Mouse (Mus musculus): Measurements from ENCODE around the gene Lif. TPM values are rescaled to one million over a fixed set of nuclear protein-coding genes. Genes with fewer than 3 reads are reported as not detected.
A peak's percentile ranks its signal among the peaks of the same experiment; 100 is the strongest.

Gene Lif
- polyA plus RNA-seq, 2 experiments: 0.02 TPM; not detected in 1

- WGBS (ENCODE audit: insufficient replicate concordance): 59% methylated on average over 6 of the region's 6 CpGs
- H3K9ac ChIP-seq (replicated peaks): no peak overlapping the region
- TF ChIP-seq EP300 (IDR thresholded peaks at IDR 0.05; ENCODE audit: low read depth) (no peak), CTCF (IDR thresholded peaks at IDR 0.05; ENCODE audit: low read depth) (no peak)
- H3K4me3 ChIP-seq (ENCODE audit: insufficient read depth in 1 of 2, low read depth in 2 of 2, low read length in 2 of 2): no peak overlapping the region
- DNase-seq (ENCODE audit: low read depth in 3 of 3, low spot score in 3 of 3) (no peak), ATAC-seq (ENCODE audit: insufficient read depth) (no peak)
- no peak overlapping the region for H3K4me2 ChIP-seq (ENCODE audit: low read depth)
- no peaks in the 10 kb centered on the region for H3K27me3 ChIP-seq (ENCODE audit: control insufficient read depth, insufficient read depth, low read length)
- H3K4me1 ChIP-seq (replicated peaks; ENCODE audit: control insufficient read depth in 2 of 2, insufficient read depth in 2 of 2, low read length in 1 of 2): peaks cover 18 to 30% of the 10 kb centered on the region in 2 experiments
- H3K9me3 ChIP-seq (ENCODE audit: control insufficient read depth, low read length): no peaks in the 10 kb centered on the region
- H3K27ac ChIP-seq: no peak overlapping the region
- H3K36me3 ChIP-seq (replicated peaks; ENCODE audit: control insufficient read depth, insufficient read depth, low read depth): no peaks in the 10 kb centered on the region
Measured at GRCm38 (mm10) chr11:4294047-4294446, 36.7 kb downstream of the Lif start.

GRCm38 (mm10) chr11:4294495-4295351 lies 37.4 kb downstream of the Lif start:
- Histone ChIP-seq H3K36me3 (replicated peaks; ENCODE audit: control insufficient read depth, insufficient read depth, low read depth) (no peaks in the 10 kb centered on the region), H3K4me1 (replicated peaks; ENCODE audit: control insufficient read depth in 2 of 2, insufficient read depth in 2 of 2, low read length in 1 of 2) (peaks cover 18 to 30% of the 10 kb centered on the region in 2 experiments), H3K4me2 (ENCODE audit: low read depth) (no peak overlapping the region), H3K9me3 (ENCODE audit: control insufficient read depth, low read length) (no peaks in the 10 kb centered on the region), H3K9ac (replicated peaks) (no peak overlapping the region), H3K27me3 (ENCODE audit: control insufficient read depth, insufficient read depth, low read length) (no peaks in the 10 kb centered on the region), H3K4me3 (ENCODE audit: insufficient read depth in 1 of 2, low read depth in 2 of 2, low read length in 2 of 2) (no peak overlapping the region), H3K27ac (no peak overlapping the region)
- 28% methylated on average over 14 of the region's 14 CpGs for WGBS (ENCODE audit: insufficient replicate concordance)
- DNase-seq (ENCODE audit: low read depth in 3 of 3, low spot score in 3 of 3) (peak in 1 of 3 experiments; percentile 16), ATAC-seq (ENCODE audit: insufficient read depth) (no peak)
- TF ChIP-seq CTCF (IDR thresholded peaks at IDR 0.05; ENCODE audit: low read depth) (no peak), EP300 (IDR thresholded peaks at IDR 0.05; ENCODE audit: low read depth) (no peak)

DNA sequence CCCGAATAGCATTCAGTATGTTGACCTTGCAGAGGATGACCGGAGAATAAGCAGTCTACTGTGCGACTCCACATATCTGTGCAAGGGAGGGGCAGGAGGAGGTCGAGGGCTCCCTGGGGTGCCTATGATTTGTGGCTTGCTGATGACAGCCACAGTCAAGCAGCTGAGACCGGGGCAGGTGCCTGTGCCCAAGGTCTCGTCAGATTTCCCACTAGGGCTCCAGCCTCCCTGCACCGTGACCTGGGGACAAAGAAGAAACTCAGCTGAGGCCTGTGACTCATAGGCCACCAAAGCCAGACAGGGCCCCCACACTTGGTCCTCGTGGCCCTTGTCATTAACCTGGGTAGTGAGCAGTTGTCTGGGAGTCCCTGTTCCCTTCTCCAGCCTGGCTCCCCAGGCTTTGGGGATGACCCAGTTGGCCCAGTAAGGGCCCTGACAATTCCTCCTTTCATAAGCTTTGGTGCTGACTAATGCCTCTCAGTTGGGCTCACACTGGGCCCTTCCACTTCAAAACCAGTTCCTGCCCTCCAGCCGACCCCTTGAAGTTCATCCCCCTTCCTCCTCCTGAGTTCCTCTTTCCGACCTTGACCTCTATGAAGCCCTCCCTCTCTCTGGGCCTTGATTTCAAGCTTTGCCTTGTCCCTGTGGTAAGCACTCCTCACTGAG lies 39.4 kb downstream of the Lif start:
- Histone ChIP-seq H3K27me3 (ENCODE audit: control insufficient read depth, insufficient read depth, low read length) (no peaks in the 10 kb centered on the region), H3K9me3 (ENCODE audit: control insufficient read depth, low read length) (no peaks in the 10 kb centered on the region), H3K4me1 (replicated peaks; ENCODE audit: control insufficient read depth in 2 of 2, insufficient read depth in 2 of 2, low read length in 1 of 2) (peaks cover 16 to 28% of the 10 kb centered on the region in 2 experiments), H3K36me3 (replicated peaks; ENCODE audit: control insufficient read depth, insufficient read depth, low read depth) (no peaks in the 10 kb centered on the region), H3K27ac (no peak overlapping the region), H3K4me2 (ENCODE audit: low read depth) (no peak overlapping the region), H3K4me3 (ENCODE audit: insufficient read depth in 1 of 2, low read depth in 2 of 2, low read length in 2 of 2) (no peak overlapping the region), H3K9ac (replicated peaks) (no peak overlapping the region)
- 52% methylated on average over 10 of the region's 10 CpGs for WGBS (ENCODE audit: insufficient replicate concordance)
- DNase-seq (ENCODE audit: low read depth in 3 of 3, low spot score in 3 of 3) (no peak), ATAC-seq (ENCODE audit: insufficient read depth) (no peak)
- TF ChIP-seq EP300 (IDR thresholded peaks at IDR 0.05; ENCODE audit: low read depth): no peak
- TF ChIP-seq CTCF (IDR thresholded peaks at IDR 0.05; ENCODE audit: low read depth): no peak

- no peaks in the 10 kb centered on the region for H3K27me3 ChIP-seq (ENCODE audit: control insufficient read depth, insufficient read depth, low read length)
- 0 out of 2 replicates have a peak, but pooled peaks have one; percentile 45 for ATAC-seq (ENCODE audit: insufficient read depth)
- no peak overlapping the region for H3K27ac ChIP-seq
- no peak for TF ChIP-seq CTCF (IDR thresholded peaks at IDR 0.05; ENCODE audit: low read depth)
- TF ChIP-seq EP300 (IDR thresholded peaks at IDR 0.05; ENCODE audit: low read depth): no peak
- peaks cover 7 to 17% of the 10 kb centered on the region in 2 experiments for H3K4me1 ChIP-seq (replicated peaks; ENCODE audit: control insufficient read depth in 2 of 2, insufficient read depth in 2 of 2, low read length in 1 of 2)
- WGBS (ENCODE audit: insufficient replicate concordance): 32% methylated on average over 3 of the region's 3 CpGs
- peak in 1 of 3 experiments; percentile 24 for DNase-seq (ENCODE audit: low read depth in 3 of 3, low spot score in 3 of 3)
- H3K4me2 ChIP-seq (ENCODE audit: low read depth): no peak overlapping the region
- no peak overlapping the region for H3K9ac ChIP-seq (replicated peaks)
- H3K4me3 ChIP-seq (ENCODE audit: insufficient read depth in 1 of 2, low read depth in 2 of 2, low read length in 2 of 2): no peak overlapping the region
- H3K9me3 ChIP-seq (ENCODE audit: control insufficient read depth, low read length): no peaks in the 10 kb centered on the region
- no peaks in the 10 kb centered on the region for H3K36me3 ChIP-seq (replicated peaks; ENCODE audit: control insufficient read depth, insufficient read depth, low read depth)
Measured at GRCm38 (mm10) chr11:4297753-4298152, 40.4 kb downstream of the Lif start.

DNA sequence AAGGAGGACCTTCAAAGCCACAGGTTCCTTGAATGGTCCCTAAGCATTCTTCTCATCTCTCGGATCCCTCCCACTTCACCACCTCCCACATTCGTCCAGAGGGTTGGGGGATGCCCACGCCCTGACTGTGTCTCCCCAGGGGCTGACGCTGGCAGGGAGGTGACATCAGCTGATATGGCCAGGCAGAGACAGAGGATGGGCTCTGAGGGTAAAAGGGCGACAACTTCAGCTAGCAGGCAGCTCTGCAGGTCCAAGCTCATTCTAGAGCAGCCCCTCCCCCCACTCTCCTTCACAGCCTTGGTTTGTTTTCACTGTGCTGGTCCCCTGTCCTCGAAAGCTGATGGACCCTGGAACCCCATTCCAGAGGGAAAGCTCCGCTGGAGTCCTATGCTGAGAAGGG lies 41.3 kb downstream of the Lif start:
- no peaks in the 10 kb centered on the region for H3K9me3 ChIP-seq (ENCODE audit: control insufficient read depth, low read length)
- no peak for DNase-seq (ENCODE audit: low read depth in 3 of 3, low spot score in 3 of 3)
- H3K27me3 ChIP-seq (ENCODE audit: control insufficient read depth, insufficient read depth, low read length): no peaks in the 10 kb centered on the region
- TF ChIP-seq EP300 (IDR thresholded peaks at IDR 0.05; ENCODE audit: low read depth) (no peak), CTCF (IDR thresholded peaks at IDR 0.05; ENCODE audit: low read depth) (no peak)
- H3K9ac ChIP-seq (replicated peaks): no peak overlapping the region
- no peak overlapping the region for H3K4me3 ChIP-seq (ENCODE audit: insufficient read depth in 1 of 2, low read depth in 2 of 2, low read length in 2 of 2)
- no peak for ATAC-seq (ENCODE audit: insufficient read depth)
- no peak overlapping the region for H3K4me2 ChIP-seq (ENCODE audit: low read depth)
- no peaks in the 10 kb centered on the region for H3K36me3 ChIP-seq (replicated peaks; ENCODE audit: control insufficient read depth, insufficient read depth, low read depth)
- peaks cover 0 to 9% of the 10 kb centered on the region in 2 experiments; a peak in 2 of 4 replicates for H3K4me1 ChIP-seq (replicated peaks; ENCODE audit: control insufficient read depth in 2 of 2, insufficient read depth in 2 of 2, low read length in 1 of 2)
- no peak overlapping the region for H3K27ac ChIP-seq
- 30% methylated on average over 7 of the region's 7 CpGs for WGBS (ENCODE audit: insufficient replicate concordance)

Data from liver, embryonic 14.5 days (tissue).